Mouse (Mus musculus) intestine, embryonic 15.5 days (tissue): Measurements from ENCODE around the gene Cib1. TPM values are rescaled to one million over a fixed set of nuclear protein-coding genes. Genes with fewer than 3 reads are reported as not detected.

Experiments
- ATAC-seq: fragments of 200-750 bp; cut with Nextera tagmentation; 2 replicates; pipeline ENCODE4 v1.8.0; 2017; ENCODE audit warnings: moderate TSS enrichment, moderate library complexity
- H3K27ac ChIP-seq: fragments of 300-500 bp; sonication (generic); 2 replicates; pipeline ENCODE4 v1.5.1; 2015; ENCODE audit warnings: mild to moderate bottlenecking, inconsistent platforms
- H3K27me3 ChIP-seq: fragments of 300-500 bp; sonication (generic); replicated peaks from 2 replicates; pipeline ENCODE4 v1.6.1; 2015; ENCODE audit warnings: inconsistent platforms
- H3K36me3 ChIP-seq: fragments of 300-500 bp; sonication (generic); 2 replicates; pipeline ENCODE4 v1.6.1; 2015; ENCODE audit warnings: inconsistent platforms
- H3K4me1 ChIP-seq: fragments of 300-500 bp; sonication (generic); replicated peaks from 2 replicates; pipeline ENCODE4 v1.6.1; 2015; ENCODE audit warnings: inconsistent platforms
- H3K4me2 ChIP-seq: fragments of 300-500 bp; sonication (generic); replicated peaks from 2 replicates; pipeline ENCODE4 v1.6.1; 2015; ENCODE audit warnings: mild to moderate bottlenecking, inconsistent platforms
- H3K4me3 ChIP-seq: fragments of 300-500 bp; sonication (generic); replicated peaks from 2 replicates; pipeline ENCODE4 v1.5.1; 2015; ENCODE audit warnings: inconsistent platforms
- H3K9ac ChIP-seq: fragments of 300-500 bp; sonication (generic); 2 replicates; pipeline ENCODE4 v1.6.1; 2015; ENCODE audit warnings: inconsistent platforms
- H3K9me3 ChIP-seq: fragments of 300-500 bp; sonication (generic); 2 replicates; pipeline ENCODE4 v1.6.1; 2016; ENCODE audit warnings: inconsistent platforms
- WGBS: fragments of 180-500 bp; shearing (Covaris S2); methylation state at CpG from one replicate; pipeline ENCODE4 v1.1.7; 2015; 5-methylcytosine and 5-hydroxymethylcytosine counted together
- polyA plus RNA-seq: library from polyadenylated mRNA; unstranded; fragments of >200 nt; fragmentation: Nextera tagmentation; extraction: Ambion mirVana; gene quantifications from 2 replicates; pipeline ENCODE4 v1.2.1, GENCODE M21; 2015

The Cib1 gene
- 199 and 237 TPM in 2 replicates for polyA plus RNA-seq

- Histone ChIP-seq H3K4me3 (peak within 1 kb of the TSS; percentile 78), H3K9ac (peak within 1 kb of the TSS; percentile 64), H3K27ac (peak within 1 kb of the TSS; percentile 88), H3K4me2 (peak within 1 kb of the TSS; percentile 88), H3K36me3 (no peaks in the 10 kb centered on the region; the same call in 1 of the 2 replicates), H3K4me1 (0 out of 2 replicates have a peak, but pooled peaks cover 4% of the 10 kb centered on the region), H3K27me3 (no peaks in the 10 kb centered on the region), H3K9me3 (no peaks in the 10 kb centered on the region)
- peak; percentile 99 for ATAC-seq
- 1% methylated on average over 56 of the region's 56 CpGs for WGBS
These were observed at the start of gene Cib1, which contains the start of gene Gdpgp1 for GRCm38 (mm10) chr7:80232489-80233029. TSS of gene Cib1 (minus strand) at chr7:80232813. TSS of gene Gdpgp1 (plus strand) at chr7:80232865.

- no peaks in the 10 kb centered on the region for H3K27me3 ChIP-seq
- H3K4me1 ChIP-seq: 0 out of 2 replicates have a peak, but pooled peaks cover 2% of the 10 kb centered on the region
- WGBS: 80% methylated on average over 3 of the region's 3 CpGs
- no peak overlapping the region for H3K9ac ChIP-seq
- H3K9me3 ChIP-seq: no peaks in the 10 kb centered on the region
- no peak overlapping the region for H3K4me3 ChIP-seq
- no peak for ATAC-seq
- H3K27ac ChIP-seq: no peak overlapping the region
- H3K4me2 ChIP-seq: no peak overlapping the region
- H3K36me3 ChIP-seq: peaks cover 33% of the 10 kb centered on the region
These were observed 49.0 kb upstream of the Cib1 start for GRCm38 (mm10) chr7:80281646-80282045.

- Histone ChIP-seq H3K36me3 (peaks cover 29% of the 10 kb centered on the region), H3K27ac (no peak overlapping the region), H3K4me1 (0 out of 2 replicates have a peak, but pooled peaks cover 2% of the 10 kb centered on the region), H3K4me2 (no peak overlapping the region), H3K9ac (no peak overlapping the region), H3K27me3 (no peaks in the 10 kb centered on the region), H3K9me3 (no peaks in the 10 kb centered on the region), H3K4me3 (no peak overlapping the region)
- 92% methylated on average over 2 of the region's 2 CpGs for WGBS
- ATAC-seq: no peak
These were observed 48.4 kb upstream of the Cib1 start for GRCm38 (mm10) chr7:80280998-80281397.

GRCm38 (mm10) chr7:80280032-80280431, 47.4 kb upstream of the Cib1 start:
- Histone ChIP-seq H3K27ac (no peak overlapping the region), H3K4me1 (0 out of 2 replicates have a peak, but pooled peaks cover 2% of the 10 kb centered on the region), H3K27me3 (no peaks in the 10 kb centered on the region), H3K9me3 (0 out of 2 replicates have a peak, but pooled peaks cover 2% of the 10 kb centered on the region), H3K9ac (no peak overlapping the region), H3K4me3 (no peak overlapping the region), H3K4me2 (no peak overlapping the region), H3K36me3 (peaks cover 29% of the 10 kb centered on the region)
- 80% methylated on average over 10 of the region's 10 CpGs for WGBS
- no peak for ATAC-seq

- H3K9me3 ChIP-seq: 0 out of 2 replicates have a peak, but pooled peaks cover 5% of the 10 kb centered on the region
- no peak overlapping the region for H3K9ac ChIP-seq
- WGBS: 88% methylated on average over 4 of the region's 4 CpGs
- H3K36me3 ChIP-seq: peaks cover 30% of the 10 kb centered on the region
- no peak for ATAC-seq
- no peak overlapping the region for H3K4me2 ChIP-seq
- H3K4me3 ChIP-seq: no peak overlapping the region
- no peak overlapping the region for H3K27ac ChIP-seq
- no peaks in the 10 kb centered on the region for H3K27me3 ChIP-seq
- H3K4me1 ChIP-seq: no peaks in the 10 kb centered on the region
These were observed 43.8 kb upstream of the Cib1 start for GRCm38 (mm10) chr7:80276374-80276773.

- H3K36me3 ChIP-seq: peaks cover 25% of the 10 kb centered on the region
- WGBS: 89% methylated on average over 2 of the region's 2 CpGs
These were observed 40.8 kb upstream of the Cib1 start for GRCm38 (mm10) chr7:80273456-80273855.

GRCm38 (mm10) chr7:80269751-80270255, 37.2 kb upstream of the Cib1 start:
- Histone ChIP-seq H3K36me3 (peaks cover 29% of the 10 kb centered on the region), H3K9ac (peak overlapping the region; percentile 81), H3K4me2 (peak overlapping the region; percentile 79), H3K9me3 (0 out of 2 replicates have a peak, but pooled peaks cover under 1% of the 10 kb centered on the region), H3K27me3 (no peaks in the 10 kb centered on the region), H3K4me3 (peak overlapping the region; percentile 78), H3K27ac (peak overlapping the region; percentile 61), H3K4me1 (peaks cover 11% of the 10 kb centered on the region)
- peak; percentile 66 for ATAC-seq
- WGBS: under 1% methylated on average over 23 of the region's 23 CpGs

More at GRCm38 (mm10) chr7:80273456-80273855, 40.8 kb upstream of the Cib1 start:
- Histone ChIP-seq H3K9me3 (0 out of 2 replicates have a peak, but pooled peaks cover 5% of the 10 kb centered on the region), H3K4me2 (no peak overlapping the region), H3K27me3 (no peaks in the 10 kb centered on the region), H3K27ac (no peak overlapping the region), H3K9ac (no peak overlapping the region), H3K4me1 (peaks cover 8% of the 10 kb centered on the region), H3K4me3 (no peak overlapping the region)
- ATAC-seq: no peak

- Histone ChIP-seq H3K9ac (peak within 1 kb of the TSS; percentile 81), H3K27ac (peak within 1 kb of the TSS; percentile 70), H3K4me2 (peak within 1 kb of the TSS; percentile 79), H3K27me3 (no peaks in the 10 kb centered on the region), H3K9me3 (no peaks in the 10 kb centered on the region), H3K4me1 (peaks cover 11% of the 10 kb centered on the region), H3K36me3 (peaks cover 27% of the 10 kb centered on the region), H3K4me3 (peak within 1 kb of the TSS; percentile 78)
- WGBS: 4% methylated on average over 21 of the region's 21 CpGs
- peak; percentile 96 for ATAC-seq
These were observed 36.5 kb upstream of the Cib1 start, which contains the start of gene Vps33b for GRCm38 (mm10) chr7:80268897-80269750. TSS of gene Vps33b (plus strand) at chr7:80269649.

- Histone ChIP-seq H3K4me2 (no peak overlapping the region), H3K4me1 (peaks cover 11% of the 10 kb centered on the region), H3K9me3 (no peaks in the 10 kb centered on the region), H3K4me3 (no peak overlapping the region), H3K36me3 (peaks cover 24% of the 10 kb centered on the region), H3K9ac (no peak overlapping the region), H3K27ac (no peak overlapping the region), H3K27me3 (no peaks in the 10 kb centered on the region)
- no peak for ATAC-seq
- 78% methylated on average over 1 of the region's 1 CpGs for WGBS
These were observed 35.2 kb upstream of the Cib1 start for GRCm38 (mm10) chr7:80267764-80268163.

- no peaks in the 10 kb centered on the region for H3K27me3 ChIP-seq
- no peak overlapping the region for H3K27ac ChIP-seq
- H3K4me3 ChIP-seq: no peak overlapping the region
- no peak overlapping the region for H3K4me2 ChIP-seq
- H3K36me3 ChIP-seq: peaks cover 24% of the 10 kb centered on the region
- no peak for ATAC-seq
- H3K9me3 ChIP-seq: no peaks in the 10 kb centered on the region
- peaks cover 3% of the 10 kb centered on the region; the same call in 1 of the 2 replicates for H3K4me1 ChIP-seq
- no peak overlapping the region for H3K9ac ChIP-seq
- WGBS: 95% methylated on average over 12 of the region's 12 CpGs
These were observed 32.0 kb upstream of the Cib1 start for GRCm38 (mm10) chr7:80264606-80265005.

- WGBS: under 1% methylated on average over 32 of the region's 32 CpGs
- Histone ChIP-seq H3K27ac (peak overlapping the region; percentile 86), H3K9me3 (no peaks in the 10 kb centered on the region), H3K36me3 (peaks cover 18% of the 10 kb centered on the region), H3K4me3 (peak overlapping the region; percentile 91), H3K4me1 (no peaks in the 10 kb centered on the region), H3K4me2 (peak overlapping the region; percentile 68), H3K27me3 (no peaks in the 10 kb centered on the region), H3K9ac (peak overlapping the region; percentile 85)
- peak; percentile 76 for ATAC-seq
These were observed 28.9 kb upstream of the Cib1 start for GRCm38 (mm10) chr7:80261372-80261990.
